Mouse (Mus musculus) kidney, postnatal 25 days (tissue): ENCODE data around the gene Mmp11.
"Not testable (repeated sequence)": the region's sequence is repeated elsewhere in the genome, so short reads cannot be mapped to it uniquely, and the experiment has no call there.

Source experiments
- DNase-seq, 2 experiments: peaks; one replicate each; pipeline ENCODE4 v3.0.0; 2021; ENCODE audit warnings: mixed read lengths in 2 of 2

The Mmp11 gene

DNA sequence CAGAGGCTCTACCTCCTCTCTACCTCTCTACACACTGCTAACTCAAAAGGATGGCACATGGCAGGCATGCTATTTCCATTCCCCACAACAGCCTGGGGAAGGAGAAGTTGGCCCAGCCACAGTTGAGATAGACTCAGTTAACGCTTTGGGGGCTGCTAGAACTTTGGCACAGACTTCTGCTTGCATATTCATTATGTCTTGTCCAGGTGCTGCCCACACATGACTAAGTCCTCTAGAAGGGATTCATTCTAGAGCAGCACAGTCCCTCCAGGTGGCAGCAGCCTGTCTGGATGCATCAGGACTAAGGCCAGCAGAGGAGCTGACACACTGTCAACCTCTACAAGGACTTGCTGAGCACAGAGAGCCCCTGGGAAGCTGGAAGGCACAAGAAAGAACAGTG, 40.1 kb downstream of the Mmp11 start:
- DNase-seq = no peak

DNA sequence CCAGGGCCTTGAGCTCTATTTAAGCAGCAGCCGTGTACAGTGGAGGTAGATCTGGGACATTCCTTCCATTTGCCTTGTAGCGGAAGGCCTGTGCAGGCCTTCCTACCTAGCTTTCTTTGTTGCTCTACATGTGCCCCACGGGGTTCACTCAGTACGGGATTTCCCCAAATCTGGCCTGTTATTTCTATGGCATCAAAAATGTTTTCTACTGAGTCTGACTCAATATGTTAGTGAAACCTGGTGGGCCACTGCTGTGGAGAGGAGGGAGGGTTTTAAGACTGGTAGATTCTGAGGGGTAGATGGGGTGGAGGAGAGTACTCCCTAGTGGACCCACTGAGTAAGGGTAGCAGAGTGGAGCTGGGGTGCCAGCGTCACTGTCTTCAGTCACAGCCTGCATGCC, 40.6 kb downstream of the Mmp11 start:
- DNase-seq = no peak

DNA sequence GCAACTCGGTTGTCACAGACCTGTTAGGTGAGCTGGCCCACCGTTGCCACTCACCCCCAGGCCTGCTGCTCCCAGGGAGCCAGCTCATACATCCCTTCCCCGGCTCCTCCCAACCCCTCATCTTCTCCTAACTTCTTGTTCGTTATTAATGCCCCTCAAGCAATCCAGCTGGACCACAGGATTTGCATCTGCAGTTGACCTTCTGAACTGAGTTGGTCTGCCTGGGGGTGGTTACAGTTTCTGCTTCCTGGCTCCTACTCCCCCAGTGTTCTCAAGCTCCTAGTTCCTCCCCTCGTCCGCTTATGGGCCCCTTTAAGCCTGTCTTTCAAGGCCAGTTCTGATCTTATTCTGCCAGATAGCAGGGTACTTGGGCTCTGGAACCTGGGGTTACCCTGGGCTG, 41.7 kb downstream of the Mmp11 start:
- no peak for DNase-seq

DNA sequence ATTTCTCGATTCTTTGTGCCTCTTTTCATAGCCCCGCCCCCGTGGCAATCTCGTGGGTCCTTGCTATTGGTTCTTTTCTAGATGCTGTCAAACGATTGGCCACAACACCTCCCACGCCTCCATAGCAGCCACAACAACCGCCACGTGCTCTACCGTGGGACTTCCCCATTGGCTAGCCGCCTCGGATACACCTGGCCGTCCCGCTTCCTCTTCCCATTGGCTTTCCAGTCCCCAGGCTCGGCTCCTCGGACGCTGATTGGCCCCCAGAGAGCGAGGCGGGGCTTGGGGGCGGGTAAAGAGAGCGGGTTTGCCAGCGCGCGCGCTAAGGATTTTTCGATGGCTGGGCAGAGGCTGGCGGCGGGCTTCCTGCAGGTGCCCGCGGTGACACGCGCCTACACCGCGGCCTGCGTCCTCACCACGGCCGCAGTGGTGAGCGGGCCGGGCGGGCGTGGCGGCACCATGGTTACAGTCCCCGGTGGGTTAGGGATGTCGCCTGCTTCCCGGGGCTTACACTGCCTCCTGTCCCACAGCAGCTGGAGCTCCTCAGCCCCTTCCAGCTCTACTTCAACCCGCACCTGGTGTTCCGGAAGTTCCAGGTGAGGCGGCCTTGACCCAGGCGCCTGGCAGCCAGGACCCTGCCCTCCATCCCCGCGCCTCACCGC, 43.1 kb downstream of the Mmp11 start, which contains the start of gene Derl3:
TSS of gene Derl3 (plus strand) at position 325 of the 662 bp plus-strand sequence.
- peak; percentile 97 to 99 for DNase-seq

DNA sequence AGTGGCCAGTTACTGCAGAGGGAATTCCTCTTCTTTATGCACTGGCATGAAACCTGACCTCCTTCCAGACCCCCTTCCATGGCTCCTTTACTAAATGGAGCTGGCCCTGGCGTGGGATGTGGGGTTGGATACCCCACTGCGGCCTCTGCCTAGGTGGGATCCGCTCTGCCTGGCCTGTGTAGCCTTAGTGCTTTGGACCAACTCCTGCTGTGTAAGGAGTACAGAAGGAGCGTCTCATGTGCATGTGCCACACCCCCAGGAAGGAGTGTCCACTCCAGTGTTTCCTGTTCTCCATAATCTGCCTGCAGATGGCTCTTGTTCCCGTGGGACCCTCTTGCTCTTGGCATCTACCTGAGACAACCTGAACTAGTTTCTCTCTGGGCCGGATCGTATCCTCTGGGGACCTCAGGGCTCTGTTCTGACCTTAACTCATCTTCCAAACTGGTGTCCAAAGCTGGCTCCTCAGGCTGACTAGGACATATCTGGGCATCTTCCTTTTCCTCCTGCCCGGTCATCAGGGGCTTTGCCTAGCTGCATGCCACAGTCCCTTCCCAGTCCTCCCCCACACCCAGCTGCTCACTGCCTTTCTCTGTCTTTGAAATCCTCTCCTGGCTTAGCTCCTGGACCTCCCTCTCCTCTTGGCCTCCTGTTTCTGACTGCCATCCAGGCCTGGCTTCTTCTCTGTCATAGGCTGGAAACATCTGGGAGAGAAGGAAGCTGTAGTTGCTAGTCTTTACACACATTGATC, 46.7 kb downstream of the Mmp11 start:
- no peak for DNase-seq

DNA sequence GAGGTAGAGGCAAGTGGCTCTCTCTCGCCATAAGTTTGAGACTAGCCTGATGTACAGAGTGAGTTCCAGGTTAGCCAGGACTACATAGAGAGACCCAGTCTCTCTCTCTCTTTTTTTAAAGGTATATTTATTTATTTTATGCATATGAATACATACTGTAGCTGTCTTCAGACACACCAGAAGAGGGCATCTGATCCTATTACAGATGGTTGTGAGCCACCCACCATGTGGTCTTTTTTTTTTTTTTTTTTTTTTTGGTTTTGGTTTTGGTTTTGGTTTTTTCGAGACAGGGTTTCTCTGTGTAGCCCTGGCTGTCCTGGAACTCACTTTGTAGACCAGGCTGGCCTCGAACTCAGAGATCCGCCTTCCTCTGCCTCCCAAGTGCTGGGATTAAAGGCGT, 48.8 kb downstream of the Mmp11 start:
- not testable (repeated sequence) for DNase-seq

DNA sequence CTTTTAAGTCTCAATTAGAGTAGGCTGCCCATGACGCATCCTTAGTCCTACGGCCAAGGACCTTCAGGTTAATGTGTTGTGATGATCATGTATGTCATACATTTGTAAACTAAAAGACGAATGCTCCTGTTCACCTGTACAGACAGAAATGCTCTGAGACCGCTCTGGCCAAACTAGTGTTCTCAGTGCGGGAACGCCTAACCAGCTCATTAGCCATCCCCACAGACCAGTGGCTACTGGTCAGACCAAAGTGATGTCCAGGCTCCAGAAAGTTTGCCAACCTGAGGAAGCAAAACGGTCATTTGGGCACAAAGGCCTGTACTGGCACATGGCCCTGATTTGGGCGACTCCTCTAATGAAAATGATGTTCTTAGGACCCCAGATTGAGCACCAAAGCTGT, 51.6 kb downstream of the Mmp11 start:
- DNase-seq = no peak

DNA sequence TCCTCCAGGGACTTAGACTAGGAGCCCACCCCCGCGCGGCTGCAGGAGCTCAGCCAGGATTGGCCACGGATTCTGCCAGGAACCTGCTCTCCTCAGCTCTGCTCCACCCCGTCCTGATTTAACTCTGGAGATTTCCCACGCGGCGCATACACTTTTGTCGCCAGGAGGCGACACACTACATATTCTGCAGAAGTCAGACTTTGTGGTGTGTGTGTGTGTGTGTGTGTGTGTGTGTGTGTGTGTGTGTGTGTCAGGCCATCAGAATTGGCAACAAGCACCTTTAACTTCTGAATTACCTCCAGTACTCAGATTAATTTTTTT, 53.1 kb downstream of the Mmp11 start:
- DNase-seq = peak; percentile 90 to 95

DNA sequence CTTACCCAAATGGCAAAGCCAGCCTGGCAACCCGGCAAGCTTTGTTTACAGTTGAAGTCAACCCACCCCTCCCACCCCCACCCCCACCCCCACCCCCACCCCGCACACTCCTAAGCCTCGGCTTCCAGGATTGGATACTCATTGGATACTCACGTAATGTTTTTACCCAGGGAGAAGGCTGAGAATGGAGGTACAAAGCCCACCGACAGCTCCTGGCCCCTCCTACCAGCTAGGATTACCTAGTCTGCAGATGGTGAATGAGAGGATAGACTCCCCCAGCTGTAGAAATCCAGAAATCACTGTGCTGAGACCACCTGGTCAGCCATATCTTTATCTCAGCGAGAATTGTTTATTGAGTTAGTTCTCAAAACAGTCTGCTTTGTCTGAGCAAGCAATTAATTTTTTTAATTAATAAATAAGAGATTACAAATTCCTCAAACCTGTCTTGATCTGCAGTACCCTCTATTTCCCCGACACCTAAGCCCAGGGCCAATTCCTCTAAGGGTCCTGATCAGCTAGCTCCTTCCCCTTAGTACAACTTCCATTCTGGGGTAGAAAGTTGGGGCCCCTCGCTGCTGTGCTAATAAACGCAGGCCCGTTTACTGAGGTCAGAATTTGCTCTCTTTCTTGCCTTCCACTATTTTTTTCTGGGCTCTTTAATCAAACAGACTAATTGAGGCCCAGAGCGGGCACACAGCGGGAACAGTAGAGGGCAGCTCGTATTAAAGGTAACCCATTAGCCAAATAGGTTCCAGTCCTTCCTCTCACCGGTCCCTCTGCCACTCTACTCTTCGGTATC, 53.7 kb downstream of the Mmp11 start:
- DNase-seq = no peak

DNA sequence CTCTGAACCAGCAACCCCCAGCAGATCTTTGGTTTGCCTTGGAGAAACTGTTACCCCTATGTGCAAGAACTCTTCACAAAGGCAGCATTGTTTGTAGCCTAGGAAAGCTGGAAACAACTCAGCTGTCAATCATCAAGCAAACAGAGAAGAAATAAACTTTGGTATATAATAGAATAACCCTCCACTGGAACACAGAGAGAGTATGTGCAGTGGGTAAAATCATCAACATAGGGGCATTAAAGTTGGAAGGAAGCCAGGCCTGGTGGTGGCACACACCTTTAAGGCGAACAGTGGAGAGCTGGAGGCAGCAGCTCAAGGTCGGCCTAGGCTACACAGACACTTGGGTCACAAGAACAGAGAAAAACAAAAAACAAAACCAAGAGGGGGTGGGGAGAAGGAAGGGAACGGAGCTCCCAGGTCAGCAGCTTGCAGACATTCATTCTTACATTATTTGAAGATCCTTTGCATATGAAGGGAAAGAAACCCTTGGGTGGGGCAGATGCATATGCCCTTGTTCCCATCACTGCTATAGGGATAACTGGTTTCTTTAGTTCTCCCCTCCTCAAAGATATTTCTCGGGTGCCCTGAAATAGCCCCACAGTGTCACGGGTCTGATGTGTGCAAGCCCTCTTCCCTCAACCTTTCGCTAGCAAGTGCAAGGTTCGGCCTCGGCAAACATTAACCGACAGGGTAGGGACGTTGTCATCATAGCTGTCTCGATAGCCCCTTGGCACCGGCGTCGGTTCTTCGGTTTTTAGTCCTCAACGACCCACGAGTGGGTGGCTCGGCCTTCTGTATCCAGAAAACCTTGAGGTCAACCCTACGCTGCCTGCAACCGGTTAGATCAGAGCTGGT, 54.5 kb downstream of the Mmp11 start:
- peak; percentile 89 to 95 for DNase-seq

DNA sequence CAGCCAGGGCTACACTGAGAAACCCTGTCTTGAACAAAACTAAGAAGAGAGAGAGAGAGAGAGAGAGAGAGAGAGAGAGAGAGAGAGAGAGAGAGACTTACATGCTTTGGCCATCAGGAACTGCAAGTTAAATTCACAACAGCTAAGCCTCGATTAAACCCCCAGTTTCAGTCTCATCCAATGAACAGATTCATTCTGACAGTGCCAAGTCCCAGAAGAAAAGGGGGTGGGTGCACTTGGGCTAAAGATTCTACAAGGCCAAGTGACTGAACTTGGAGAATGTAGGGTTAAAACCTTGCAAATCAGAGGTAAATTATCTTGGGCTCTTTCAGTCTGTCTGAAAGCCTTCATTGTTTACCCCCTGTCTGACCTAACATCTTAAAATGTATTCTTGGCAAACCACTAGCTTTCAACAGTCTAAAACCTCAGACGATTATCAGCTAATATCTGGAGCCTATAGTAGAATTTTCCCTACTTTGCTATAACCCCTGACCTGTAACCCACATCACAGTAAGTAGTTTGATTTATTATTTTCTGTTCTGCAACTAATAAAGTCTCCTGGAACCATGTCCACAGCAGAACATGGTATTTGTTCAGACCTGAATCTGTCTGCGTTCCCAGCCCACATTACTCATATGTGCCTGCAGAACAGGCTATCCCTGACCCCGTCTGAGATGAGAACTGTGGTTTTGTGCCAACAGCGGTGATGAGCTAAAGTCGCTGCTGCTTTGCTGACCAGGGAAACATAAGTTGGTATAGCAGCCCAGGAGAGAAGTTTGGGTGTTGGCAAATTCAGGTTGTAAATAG, 55.3 kb downstream of the Mmp11 start:
- DNase-seq = no peak

DNA sequence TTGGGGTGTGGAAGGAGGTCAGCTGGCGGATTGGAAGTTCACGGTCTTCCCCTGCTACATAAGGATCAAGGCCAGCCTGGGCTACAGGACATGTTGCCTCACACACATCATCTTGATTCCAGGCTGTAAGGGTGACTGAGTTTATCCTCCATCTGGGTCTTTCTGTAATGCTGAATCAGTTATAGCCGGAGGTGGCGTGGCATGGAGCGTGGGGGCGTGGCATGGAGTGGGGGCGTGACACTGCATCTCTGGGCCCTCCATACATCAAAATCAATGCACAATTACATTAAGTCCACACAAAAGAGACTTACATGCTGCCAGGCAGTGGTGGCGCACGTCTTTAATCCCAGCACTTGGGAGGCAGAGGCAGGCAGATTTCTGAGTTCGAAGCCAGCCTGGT, 55.9 kb downstream of the Mmp11 start:
- no peak for DNase-seq

DNA sequence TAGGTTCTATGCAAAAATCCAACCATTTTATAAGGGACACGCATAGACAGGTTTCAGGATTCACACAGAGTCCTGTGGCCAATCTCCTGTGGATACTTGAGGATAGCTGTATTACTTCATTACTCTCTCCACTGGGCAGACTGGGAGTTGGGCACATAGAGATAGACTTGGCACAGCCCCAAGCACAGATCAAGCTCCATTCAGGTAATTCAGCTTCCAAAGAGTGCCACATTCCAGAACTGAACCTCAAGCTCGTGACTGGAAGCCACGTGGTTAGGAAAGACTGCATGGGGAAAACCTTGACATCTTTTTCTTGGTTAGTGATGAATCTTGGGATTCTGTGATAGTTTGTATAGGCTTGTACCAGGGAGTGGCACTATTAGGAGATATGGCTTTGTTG, 57.5 kb downstream of the Mmp11 start:
- peak; percentile 88 to 89 for DNase-seq

DNA sequence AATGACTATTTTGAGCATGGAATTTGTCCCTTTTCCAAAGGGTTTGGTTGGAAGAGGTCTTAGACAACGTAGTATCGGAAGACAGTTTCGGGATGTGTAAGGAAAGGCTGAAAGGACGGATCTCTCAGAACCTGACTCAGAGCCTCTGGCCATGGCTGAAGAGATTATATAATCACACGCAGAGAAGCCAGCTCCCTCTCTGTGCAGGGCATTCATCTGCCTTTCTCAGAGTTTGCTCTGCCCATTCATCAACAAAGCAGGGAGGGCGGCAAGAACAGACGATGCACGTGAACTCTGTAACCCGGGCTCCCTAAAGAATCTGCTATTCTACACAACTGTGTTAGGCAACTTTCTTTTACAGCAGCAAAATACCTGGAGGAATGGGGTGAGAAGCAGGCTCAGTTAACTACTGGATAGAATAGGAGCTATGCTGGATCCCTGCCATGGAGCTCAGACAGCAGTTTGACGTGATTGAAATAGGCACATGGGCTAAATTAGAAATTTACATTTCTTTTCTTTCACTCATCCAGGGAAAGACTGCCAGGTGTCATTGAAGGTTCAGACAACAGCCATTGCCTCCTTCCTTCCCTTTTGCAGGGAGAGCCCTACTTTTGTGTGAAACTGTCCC, 62.6 kb downstream of the Mmp11 start:
- no peak for DNase-seq
